Mouse (Mus musculus) adrenal gland, postnatal 4 days (tissue): ENCODE data around the gene Pla2g7. TPM values are rescaled to one million over a fixed set of nuclear protein-coding genes. Genes with fewer than 3 reads are reported as not detected.
A peak's percentile ranks its signal among the peaks of the same experiment; 100 is the strongest.

ENCODE experiments used
- DNase-seq, 2 experiments: peaks; one replicate each; pipeline ENCODE4 v3.0.0; 2021 to 2022; ENCODE audit warnings: low spot score in 2 of 2, mixed read lengths in 2 of 2
- total RNA-seq, 2 experiments: library from RNA; stranded (reverse); gene quantifications; 2 replicates each; pipeline ENCODE4 v1.2.3; 2021

The Pla2g7 gene
- total RNA-seq, 2 experiments from 2014 or later = 14.0 to 15.6 TPM

GRCm38 (mm10) chr17:43573624-43574073 is 5.8 kb downstream of the Pla2g7 start:
- DNase-seq = no peak

- DNase-seq = no peak
Measured at GRCm38 (mm10) chr17:43580456-43580855, 12.6 kb downstream of the Pla2g7 start.

GRCm38 (mm10) chr17:43581012-43581467 is 13.1 kb downstream of the Pla2g7 start:
- DNase-seq = no peak

GRCm38 (mm10) chr17:43584771-43585170 is 16.9 kb downstream of the Pla2g7 start:
- DNase-seq = no peak

GRCm38 (mm10) chr17:43587278-43587677 is 19.4 kb downstream of the Pla2g7 start:
- no peak for DNase-seq

- DNase-seq = no peak
Measured at GRCm38 (mm10) chr17:43589750-43590149, 21.9 kb downstream of the Pla2g7 start.

GRCm38 (mm10) chr17:43590531-43590930 is 22.6 kb downstream of the Pla2g7 start:
- DNase-seq = no peak

GRCm38 (mm10) chr17:43592296-43593291 is 24.7 kb downstream of the Pla2g7 start:
- DNase-seq = no peak

- DNase-seq = no peak
Measured at GRCm38 (mm10) chr17:43597742-43598141, 29.8 kb downstream of the Pla2g7 start.

GRCm38 (mm10) chr17:43598706-43599105 is 30.8 kb downstream of the Pla2g7 start:
- no peak for DNase-seq

- peak; percentile 24 to 56 for DNase-seq
Measured at GRCm38 (mm10) chr17:43606704-43607103, 38.8 kb downstream of the Pla2g7 start.

GRCm38 (mm10) chr17:43611586-43611985 is 43.7 kb downstream of the Pla2g7 start:
- no peak for DNase-seq

GRCm38 (mm10) chr17:43612221-43612620 is 44.3 kb downstream of the Pla2g7 start:
- DNase-seq = no peak

GRCm38 (mm10) chr17:43619156-43619555 is 51.3 kb downstream of the Pla2g7 start:
- no peak for DNase-seq

GRCm38 (mm10) chr17:43622076-43622475 is 54.2 kb downstream of the Pla2g7 start:
- no peak for DNase-seq

- no peak for DNase-seq
Measured at GRCm38 (mm10) chr17:43628246-43628645, 60.3 kb downstream of the Pla2g7 start.

- no peak for DNase-seq
Measured at GRCm38 (mm10) chr17:43629026-43629495, 61.2 kb downstream of the Pla2g7 start.

- no peak for DNase-seq
Measured at GRCm38 (mm10) chr17:43629496-43630426, 61.9 kb downstream of the Pla2g7 start, which contains the start of gene Tdrd6. Gene Tdrd6, minus strand, starts transcription at chr17:43630299.

GRCm38 (mm10) chr17:43630427-43630760 is 62.5 kb downstream of the Pla2g7 start:
- DNase-seq = no peak

GRCm38 (mm10) chr17:43637146-43637545 is 69.2 kb downstream of the Pla2g7 start:
- no peak for DNase-seq

- DNase-seq = no peak
Measured at GRCm38 (mm10) chr17:43640825-43641224, 72.9 kb downstream of the Pla2g7 start.
